Mouse (Mus musculus) forebrain, embryonic 10.5 days (tissue): ENCODE results near the gene Galm. TPM values are rescaled to one million over a fixed set of nuclear protein-coding genes. Genes with fewer than 3 reads are reported as not detected.

Experiments
- DNase-seq: peaks from one replicate; pipeline ENCODE4 v3.0.0-alpha.2; 2017; ENCODE audit warnings: low spot score; ENCODE audit errors: extremely low spot score
- H3K27ac ChIP-seq: fragments of 300-500 bp; sonication (generic); 2 replicates; pipeline ENCODE4 v1.5.1; 2016; ENCODE audit warnings: mild to moderate bottlenecking
- H3K27me3 ChIP-seq: fragments of 300-500 bp; sonication (generic); 2 replicates; pipeline ENCODE4 v1.6.1; 2016; ENCODE audit warnings: mild to moderate bottlenecking; ENCODE audit not compliant: poor library complexity, severe bottlenecking
- H3K36me3 ChIP-seq: fragments of 300-500 bp; sonication (generic); replicated peaks from 2 replicates; pipeline ENCODE4 v1.6.1; 2016; ENCODE audit warnings: mild to moderate bottlenecking, moderate library complexity
- H3K4me1 ChIP-seq: fragments of 300-500 bp; sonication (generic); 2 replicates; pipeline ENCODE4 v1.6.1; 2016
- H3K4me3 ChIP-seq: fragments of 300-500 bp; sonication (generic); 2 replicates; pipeline ENCODE4 v1.5.1; 2016; ENCODE audit warnings: mild to moderate bottlenecking, moderate library complexity
- H3K9me3 ChIP-seq: fragments of 300-500 bp; sonication (generic); 2 replicates; pipeline ENCODE4 v1.6.1; 2016; ENCODE audit warnings: mild to moderate bottlenecking, moderate library complexity
- WGBS: fragments of 180-500 bp; shearing (Covaris S2); methylation state at CpG from one replicate; pipeline ENCODE4 v1.1.7; 2016; 5-methylcytosine and 5-hydroxymethylcytosine counted together
- polyA plus RNA-seq: library from polyadenylated mRNA; unstranded; fragments of >200 nt; fragmentation: Nextera tagmentation; extraction: Ambion mirVana; gene quantifications from 2 replicates; pipeline ENCODE4 v1.2.1, GENCODE M21; 2016

The Galm gene
- polyA plus RNA-seq, 1 experiment from 2014 or later, result 15.5 TPM

- WGBS, result 93% methylated on average over 6 of the region's 6 CpGs
- DNase-seq, result no peak
- Histone ChIP-seq H3K27ac (no peak overlapping the region), H3K27me3 (peaks cover 4% of the 10 kb centered on the region), H3K9me3 (no peaks in the 10 kb centered on the region), H3K4me1 (peaks cover 21% of the 10 kb centered on the region), H3K36me3 (no peaks in the 10 kb centered on the region), H3K4me3 (no peak overlapping the region)
Measured at GRCm38 (mm10) chr17:80099823-80100222, 27.4 kb upstream of the Galm start.

GRCm38 (mm10) chr17:80105348-80105978, 21.8 kb upstream of the Galm start:
- no peak overlapping the region for H3K4me3 ChIP-seq
- H3K27ac ChIP-seq, result no peak overlapping the region
- H3K36me3 ChIP-seq, result no peaks in the 10 kb centered on the region
- no peak for DNase-seq
- no peaks in the 10 kb centered on the region for H3K9me3 ChIP-seq
- H3K27me3 ChIP-seq, result no peaks in the 10 kb centered on the region
- 88% methylated on average over 10 of the region's 10 CpGs for WGBS
- H3K4me1 ChIP-seq, result no peaks in the 10 kb centered on the region

GRCm38 (mm10) chr17:80112665-80113305, 14.5 kb upstream of the Galm start:
- WGBS, result 81% methylated on average over 5 of the region's 5 CpGs
- DNase-seq, result no peak

GRCm38 (mm10) chr17:80113468-80113867, 13.8 kb upstream of the Galm start:
- no peaks in the 10 kb centered on the region for H3K36me3 ChIP-seq
- H3K27me3 ChIP-seq, result no peaks in the 10 kb centered on the region
- no peaks in the 10 kb centered on the region for H3K4me1 ChIP-seq
- no peaks in the 10 kb centered on the region for H3K9me3 ChIP-seq
- no peak for DNase-seq
- H3K27ac ChIP-seq, result no peak overlapping the region
- no peak overlapping the region for H3K4me3 ChIP-seq
- 88% methylated on average over 4 of the region's 4 CpGs for WGBS

More at GRCm38 (mm10) chr17:80112665-80113305, 14.5 kb upstream of the Galm start:
- H3K27ac ChIP-seq, result no peak overlapping the region
- no peaks in the 10 kb centered on the region for H3K36me3 ChIP-seq
- H3K4me1 ChIP-seq, result no peaks in the 10 kb centered on the region
- H3K4me3 ChIP-seq, result no peak overlapping the region
- no peaks in the 10 kb centered on the region for H3K27me3 ChIP-seq
- H3K9me3 ChIP-seq, result no peaks in the 10 kb centered on the region

GRCm38 (mm10) chr17:80120396-80120795, 6.9 kb upstream of the Galm start:
- Histone ChIP-seq H3K36me3 (no peaks in the 10 kb centered on the region), H3K27ac (no peak overlapping the region), H3K4me1 (no peaks in the 10 kb centered on the region), H3K4me3 (no peak overlapping the region), H3K9me3 (no peaks in the 10 kb centered on the region), H3K27me3 (no peaks in the 10 kb centered on the region)
- DNase-seq, result no peak
- 89% methylated on average over 3 of the region's 3 CpGs for WGBS

- Histone ChIP-seq H3K36me3 (no peaks in the 10 kb centered on the region), H3K27me3 (no peaks in the 10 kb centered on the region), H3K4me1 (peaks cover 3% of the 10 kb centered on the region), H3K4me3 (no peak overlapping the region), H3K9me3 (no peaks in the 10 kb centered on the region), H3K27ac (no peak overlapping the region)
- 68% methylated on average over 1 of the region's 1 CpGs for WGBS
- DNase-seq, result no peak
Measured at GRCm38 (mm10) chr17:80121833-80122232, 5.4 kb upstream of the Galm start.

- Histone ChIP-seq H3K36me3 (no peaks in the 10 kb centered on the region), H3K4me1 (peaks cover 32% of the 10 kb centered on the region), H3K9me3 (no peaks in the 10 kb centered on the region), H3K4me3 (no peak overlapping the region), H3K27ac (no peak overlapping the region), H3K27me3 (no peaks in the 10 kb centered on the region)
- no peak for DNase-seq
- 87% methylated on average over 5 of the region's 5 CpGs for WGBS
Measured at GRCm38 (mm10) chr17:80124985-80125750, 2.1 kb upstream of the Galm start.

GRCm38 (mm10) chr17:80126166-80126565, 1.1 kb upstream of the Galm start:
- DNase-seq, result no peak
- H3K4me3 ChIP-seq, result no peak overlapping the region
- H3K36me3 ChIP-seq, result no peaks in the 10 kb centered on the region
- peaks cover 32% of the 10 kb centered on the region for H3K4me1 ChIP-seq
- no peak overlapping the region for H3K27ac ChIP-seq
- no peaks in the 10 kb centered on the region for H3K9me3 ChIP-seq
- no peaks in the 10 kb centered on the region for H3K27me3 ChIP-seq
- 90% methylated on average over 6 of the region's 6 CpGs for WGBS

- Histone ChIP-seq H3K27me3 (no peaks in the 10 kb centered on the region), H3K4me3 (peak overlapping the region; percentile 67), H3K27ac (no peak overlapping the region), H3K9me3 (no peaks in the 10 kb centered on the region), H3K36me3 (no peaks in the 10 kb centered on the region), H3K4me1 (peaks cover 32% of the 10 kb centered on the region)
- no peak for DNase-seq
- 85% methylated on average over 13 of the region's 13 CpGs for WGBS
Measured at GRCm38 (mm10) chr17:80128476-80128990, 1.3 kb downstream of the Galm start.

GRCm38 (mm10) chr17:80129387-80129786, 2.1 kb downstream of the Galm start:
- H3K9me3 ChIP-seq, result no peaks in the 10 kb centered on the region
- H3K27me3 ChIP-seq, result no peaks in the 10 kb centered on the region
- no peak for DNase-seq
- no peak overlapping the region for H3K27ac ChIP-seq
- H3K4me1 ChIP-seq, result peaks cover 32% of the 10 kb centered on the region
- no peaks in the 10 kb centered on the region for H3K36me3 ChIP-seq
- WGBS, result 66% methylated on average over 4 of the region's 4 CpGs
- H3K4me3 ChIP-seq, result no peak overlapping the region

GRCm38 (mm10) chr17:80130718-80131430, 3.6 kb downstream of the Galm start:
- Histone ChIP-seq H3K4me3 (no peak overlapping the region), H3K36me3 (no peaks in the 10 kb centered on the region), H3K4me1 (peaks cover 32% of the 10 kb centered on the region), H3K27ac (no peak overlapping the region), H3K27me3 (no peaks in the 10 kb centered on the region), H3K9me3 (no peaks in the 10 kb centered on the region)
- no peak for DNase-seq
- WGBS, result 88% methylated on average over 9 of the region's 9 CpGs

GRCm38 (mm10) chr17:80131431-80131766, 4.1 kb downstream of the Galm start:
- no peak for DNase-seq
- H3K4me3 ChIP-seq, result no peak overlapping the region
- no peaks in the 10 kb centered on the region for H3K27me3 ChIP-seq
- H3K9me3 ChIP-seq, result no peaks in the 10 kb centered on the region
- H3K27ac ChIP-seq, result no peak overlapping the region
- WGBS, result 83% methylated on average over 1 of the region's 1 CpGs
- peaks cover 32% of the 10 kb centered on the region for H3K4me1 ChIP-seq
- no peaks in the 10 kb centered on the region for H3K36me3 ChIP-seq
